Mouse (Mus musculus) cerebellum, adult 11-12 months (tissue): Measurements from ENCODE around the gene Rasgef1b.

Source experiments
- DNase-seq: peaks from one replicate; pipeline ENCODE4 v3.0.0; 2022

Gene Rasgef1b

GRCm38 (mm10) chr5:99438526-99438925 is 290.3 kb downstream of the Rasgef1b start:
- DNase-seq: no peak

DNA sequence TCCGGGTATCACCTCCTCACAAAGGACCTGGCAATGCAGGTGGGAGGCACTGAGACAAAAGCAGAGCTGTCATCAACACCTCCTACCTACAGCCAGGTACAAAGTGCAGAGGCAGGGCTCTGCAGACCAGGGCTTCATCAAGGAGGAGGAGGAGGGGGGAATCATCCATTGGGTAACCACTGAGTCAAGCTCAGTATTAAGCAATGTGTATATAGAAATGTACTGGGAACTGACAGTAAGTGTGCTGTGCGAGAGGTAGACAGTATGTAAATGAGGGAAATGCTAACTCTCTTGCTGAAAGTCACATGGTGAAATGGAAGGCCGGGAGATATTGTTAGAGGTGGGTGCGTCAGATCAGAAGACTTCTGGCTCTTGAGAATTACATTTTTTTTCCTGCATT is 294.6 kb downstream of the Rasgef1b start:
- no peak for DNase-seq

GRCm38 (mm10) chr5:99432471-99432870 is 296.4 kb downstream of the Rasgef1b start:
- DNase-seq: no peak

DNA sequence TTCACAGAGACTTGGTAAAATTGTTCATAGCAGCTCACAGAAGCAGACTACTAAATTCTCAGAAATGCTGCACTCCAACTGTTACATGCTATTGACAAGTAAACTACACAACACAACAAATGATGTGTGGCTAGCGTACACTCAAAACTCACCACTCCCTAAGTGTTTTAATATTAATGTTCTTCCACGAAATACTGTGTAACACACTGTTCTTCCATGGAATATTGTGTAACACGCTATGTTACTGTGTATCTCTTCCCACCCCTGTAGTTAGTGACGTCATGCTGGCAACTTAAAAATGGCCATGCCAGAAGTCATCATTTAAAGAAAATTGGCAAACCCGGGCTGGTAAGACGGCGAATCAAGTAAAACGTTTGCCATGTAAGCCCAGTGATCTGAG is 299.6 kb downstream of the Rasgef1b start:
- no peak for DNase-seq

DNA sequence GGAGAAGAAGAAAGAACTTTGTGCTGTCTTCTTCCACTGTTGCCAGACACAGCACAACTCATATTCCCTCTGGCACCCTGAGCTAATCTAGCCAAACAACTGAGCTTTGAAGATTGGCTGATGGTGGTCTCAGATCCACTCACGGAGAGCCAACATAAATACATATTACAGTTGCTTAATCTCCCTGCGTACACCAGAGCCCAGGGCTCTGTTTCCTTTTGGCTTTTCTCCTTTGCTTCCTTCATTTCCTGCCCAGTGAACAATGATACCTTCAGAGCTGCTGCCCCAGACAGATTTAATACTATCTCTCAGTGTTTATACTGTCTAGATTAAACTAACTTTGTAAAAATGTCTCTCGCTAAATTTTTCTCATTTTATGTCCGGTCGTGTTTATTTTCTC is 300.2 kb downstream of the Rasgef1b start:
- no peak for DNase-seq

DNA sequence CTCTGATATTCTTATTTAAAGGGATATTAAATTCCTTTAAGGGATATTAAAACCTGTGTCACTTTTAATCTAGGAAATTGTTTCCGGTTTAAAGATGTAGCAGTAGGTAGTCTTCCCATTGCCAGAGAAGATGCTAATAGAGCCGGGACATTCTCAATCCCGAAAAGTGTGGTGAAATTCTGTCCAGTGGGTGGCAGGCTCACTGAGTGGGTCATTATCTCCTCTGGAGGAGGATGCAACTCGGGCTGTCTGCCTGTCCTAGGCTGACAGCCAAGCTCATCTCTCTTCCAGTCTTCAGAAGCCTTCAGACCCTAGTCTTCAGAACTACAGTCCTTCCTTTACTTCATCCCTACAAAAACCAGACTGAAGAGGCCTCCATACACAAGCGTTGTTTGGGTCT is 305.6 kb downstream of the Rasgef1b start:
- no peak for DNase-seq

GRCm38 (mm10) chr5:99422856-99423255 is 306.0 kb downstream of the Rasgef1b start:
- no peak for DNase-seq

GRCm38 (mm10) chr5:99422092-99422491 is 306.8 kb downstream of the Rasgef1b start:
- DNase-seq: no peak

- DNase-seq: no peak
Measured at GRCm38 (mm10) chr5:99419872-99420271, 309.0 kb downstream of the Rasgef1b start.

GRCm38 (mm10) chr5:99416902-99417301 is 312.0 kb downstream of the Rasgef1b start:
- no peak for DNase-seq

GRCm38 (mm10) chr5:99415676-99416075 is 313.2 kb downstream of the Rasgef1b start:
- DNase-seq: no peak

GRCm38 (mm10) chr5:99415049-99415448 is 313.8 kb downstream of the Rasgef1b start:
- no peak for DNase-seq

DNA sequence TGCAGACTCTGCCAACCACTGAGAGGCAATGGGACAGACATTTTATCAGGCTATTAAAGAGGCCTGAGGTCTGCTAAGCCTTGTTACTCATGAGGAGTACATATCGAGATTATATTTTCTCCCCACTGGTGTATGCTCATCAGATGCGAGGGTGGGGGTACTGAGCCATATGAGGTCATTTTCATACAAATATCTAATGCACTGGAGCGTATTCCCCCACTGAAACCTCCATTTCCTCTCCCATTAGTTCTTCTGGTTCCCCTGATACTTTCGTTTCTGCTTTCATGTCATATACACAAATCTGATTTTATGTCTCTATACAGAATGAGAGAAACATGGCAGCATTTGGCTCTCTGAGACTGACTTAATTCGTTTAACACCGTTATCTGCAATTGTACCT is 314.6 kb downstream of the Rasgef1b start:
- no peak for DNase-seq

DNA sequence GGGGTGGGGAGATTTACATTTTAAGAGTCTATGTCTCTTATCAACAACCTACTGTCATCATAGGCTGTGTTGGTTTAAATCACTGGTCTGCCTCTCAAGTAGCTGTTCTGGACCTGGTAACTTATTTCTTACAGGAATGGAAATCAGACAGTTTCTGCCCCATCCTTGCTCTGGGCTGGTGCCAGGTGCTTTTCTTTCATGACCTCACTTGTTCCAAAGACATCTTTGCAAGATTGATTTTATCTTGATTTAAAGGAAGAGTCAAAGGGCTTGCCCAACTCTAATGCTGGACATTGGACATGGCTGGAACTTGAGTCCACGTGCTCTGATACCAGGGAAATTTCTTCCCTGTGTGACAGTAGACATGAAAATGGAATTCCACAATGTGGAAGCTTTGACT is 315.0 kb downstream of the Rasgef1b start:
- DNase-seq: no peak

GRCm38 (mm10) chr5:99413391-99413790 is 315.5 kb downstream of the Rasgef1b start:
- no peak for DNase-seq

DNA sequence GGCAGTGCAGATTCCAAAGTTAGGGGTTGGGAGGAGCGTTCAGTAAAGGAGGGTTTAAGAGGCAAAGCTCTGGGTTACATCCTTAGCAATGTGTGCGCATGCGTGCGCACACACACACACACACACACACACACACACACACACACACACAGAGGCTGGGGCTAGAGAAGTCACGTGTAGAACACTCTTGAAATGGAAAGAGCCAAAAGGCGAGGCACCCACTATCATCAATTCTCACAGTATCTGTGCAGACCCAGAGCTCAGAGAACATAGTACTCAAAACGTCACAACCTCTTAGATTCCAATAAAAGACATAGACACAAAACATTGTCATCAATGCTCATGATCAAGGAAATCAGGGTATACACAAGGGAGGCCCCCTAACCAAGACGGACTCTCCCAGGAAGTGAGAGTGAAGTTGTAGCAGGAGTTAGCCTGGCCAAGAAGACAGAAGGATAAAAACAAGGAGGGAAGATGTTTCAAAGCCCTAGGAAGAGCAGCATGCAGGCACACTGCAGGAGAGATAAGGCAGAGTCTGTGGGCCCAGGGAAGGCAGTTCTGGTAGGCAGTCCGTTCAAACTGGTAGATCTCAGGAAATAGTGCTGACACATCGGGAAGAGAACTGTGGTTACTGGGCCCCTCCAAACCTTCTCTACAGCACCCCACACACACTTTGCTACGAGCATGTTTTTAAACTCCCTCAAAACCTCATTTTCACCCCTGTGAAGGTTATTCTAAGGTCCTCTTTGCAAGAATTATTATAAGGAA is 324.3 kb downstream of the Rasgef1b start:
- DNase-seq: no peak

GRCm38 (mm10) chr5:99403325-99403724 is 325.5 kb downstream of the Rasgef1b start:
- no peak for DNase-seq

DNA sequence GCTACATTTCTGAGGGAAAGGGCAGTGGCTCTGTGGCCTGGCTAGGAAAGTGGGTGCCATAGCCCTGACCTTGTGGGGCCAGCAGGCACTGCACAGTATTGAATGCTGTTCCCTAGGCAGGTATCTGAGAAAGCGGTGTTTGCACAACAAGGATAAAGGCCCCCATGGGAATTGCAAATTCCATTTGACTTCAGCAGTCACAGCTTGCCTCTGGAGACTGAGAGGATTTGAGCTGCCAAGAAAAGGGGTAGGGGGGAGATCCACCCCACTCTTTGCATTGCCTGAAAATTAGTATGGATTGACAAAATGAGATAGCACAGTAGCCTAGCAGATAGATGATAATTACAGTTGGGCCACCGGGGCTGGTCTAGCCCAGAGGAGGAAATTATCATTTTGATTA is 326.1 kb downstream of the Rasgef1b start:
- DNase-seq: no peak

DNA sequence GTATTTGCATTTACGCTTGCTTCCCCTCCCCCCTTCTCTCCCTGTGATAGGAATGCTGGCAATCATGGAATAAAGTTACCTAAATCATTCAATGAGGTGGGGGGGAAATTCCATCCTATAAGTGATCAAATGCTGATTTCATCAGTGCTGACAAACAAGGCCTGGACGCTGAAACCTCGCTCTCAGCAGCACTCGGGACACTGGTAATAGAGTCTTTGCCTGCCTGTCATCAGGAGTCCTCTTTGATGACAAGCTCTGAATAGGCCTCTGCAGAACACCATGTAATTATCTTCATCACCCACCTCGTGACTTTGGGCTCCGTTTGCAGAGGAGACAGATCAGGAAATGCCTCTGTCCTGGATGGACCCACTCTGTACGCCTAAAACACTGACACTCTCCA is 326.6 kb downstream of the Rasgef1b start:
- no peak for DNase-seq

- DNase-seq: no peak
Measured at GRCm38 (mm10) chr5:99399855-99400626, 328.8 kb downstream of the Rasgef1b start.

DNA sequence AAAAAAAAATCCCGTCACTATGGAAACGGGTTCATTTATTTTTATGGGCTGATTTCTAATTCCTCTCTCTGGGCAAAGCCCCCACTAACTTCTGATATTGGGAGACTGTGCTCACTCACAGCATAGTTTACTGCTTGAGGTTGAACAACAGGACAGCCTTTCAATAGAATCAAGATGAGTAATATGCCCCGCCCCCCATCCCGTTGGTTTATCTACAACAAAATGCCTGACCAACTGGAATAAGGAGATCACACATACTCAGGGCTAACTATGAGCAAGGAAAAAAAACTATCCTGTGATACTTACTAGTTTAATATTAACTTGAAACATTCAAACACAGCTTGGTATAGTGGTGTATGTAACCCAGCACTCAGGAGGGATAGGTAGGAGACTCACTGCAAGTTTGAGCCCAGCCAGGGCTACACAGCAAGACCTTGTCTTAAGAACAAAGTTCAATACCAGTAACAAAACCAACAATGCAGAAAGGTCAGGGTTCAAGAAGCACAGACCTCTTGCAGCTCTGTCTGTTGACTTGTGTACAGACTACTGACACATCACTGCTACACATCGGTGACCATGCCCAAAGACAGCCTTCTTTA is 330.3 kb downstream of the Rasgef1b start:
- DNase-seq: no peak

DNA sequence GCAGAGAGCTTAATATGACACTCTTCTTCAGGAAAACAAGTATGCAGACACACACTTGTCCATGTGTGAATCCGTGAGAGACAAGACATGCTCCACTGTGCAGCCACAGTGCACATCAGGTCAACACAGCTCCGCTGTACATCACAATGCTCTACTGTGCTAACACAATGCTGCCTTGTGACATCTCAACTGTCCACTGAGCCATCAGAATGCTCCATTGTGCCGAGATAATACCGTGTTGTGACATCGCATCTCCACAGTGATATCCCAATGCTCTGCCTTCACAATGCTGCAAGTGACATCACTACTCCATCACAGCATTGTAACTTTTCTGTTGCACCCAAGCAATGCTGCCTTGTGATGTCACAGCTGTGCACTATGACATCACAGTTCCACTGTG is 334.3 kb downstream of the Rasgef1b start:
- DNase-seq: no peak

DNA sequence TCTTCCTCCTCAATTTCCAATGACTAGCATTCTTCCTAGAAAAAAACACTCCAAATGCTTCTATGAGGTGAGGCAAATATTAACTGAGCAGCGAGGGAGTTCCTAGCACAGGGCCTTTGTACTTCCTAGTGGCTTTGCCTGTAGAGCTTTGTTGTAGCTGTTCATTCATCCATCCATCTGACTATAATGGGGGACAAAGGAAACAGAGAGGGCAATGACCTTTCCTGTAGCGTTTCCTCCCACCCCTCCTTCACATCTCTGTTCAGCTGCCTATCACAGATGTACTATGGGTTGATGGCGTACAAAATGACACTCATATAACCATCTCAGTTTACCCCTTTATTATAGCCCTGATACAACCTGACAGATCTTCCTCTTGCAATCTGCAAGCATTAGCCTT is 337.3 kb downstream of the Rasgef1b start:
- DNase-seq: no peak

DNA sequence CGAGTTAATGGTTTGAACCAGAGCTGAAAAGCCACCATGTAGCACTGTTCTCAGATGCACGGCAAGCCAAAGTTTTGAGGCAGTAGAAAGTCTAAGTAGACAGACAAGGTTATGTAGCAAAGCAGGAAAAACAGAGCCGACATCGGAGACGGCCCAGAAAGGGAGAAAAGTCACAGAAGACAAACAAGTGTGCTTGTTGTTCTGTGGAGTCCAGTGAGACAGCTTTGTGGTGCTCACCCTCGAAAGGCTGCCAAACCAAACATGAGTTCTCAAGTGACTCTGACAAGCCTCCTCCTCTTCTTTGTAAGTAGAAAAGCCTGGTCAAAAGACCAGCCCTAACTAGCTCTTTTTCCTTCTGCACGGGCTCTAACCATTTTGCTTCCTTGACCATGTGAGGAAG is 338.1 kb downstream of the Rasgef1b start:
- DNase-seq: no peak
